Mouse (Mus musculus): ENCODE measurements around the gene Fzd7. TPM values are rescaled to one million over a fixed set of nuclear protein-coding genes. Genes with fewer than 3 reads are reported as not detected.
A peak's percentile ranks its signal among the peaks of the same experiment; 100 is the strongest.

Fzd7 gene
- polyA plus RNA-seq, 1 experiment from 2014 or later: 1.9 TPM

DNA sequence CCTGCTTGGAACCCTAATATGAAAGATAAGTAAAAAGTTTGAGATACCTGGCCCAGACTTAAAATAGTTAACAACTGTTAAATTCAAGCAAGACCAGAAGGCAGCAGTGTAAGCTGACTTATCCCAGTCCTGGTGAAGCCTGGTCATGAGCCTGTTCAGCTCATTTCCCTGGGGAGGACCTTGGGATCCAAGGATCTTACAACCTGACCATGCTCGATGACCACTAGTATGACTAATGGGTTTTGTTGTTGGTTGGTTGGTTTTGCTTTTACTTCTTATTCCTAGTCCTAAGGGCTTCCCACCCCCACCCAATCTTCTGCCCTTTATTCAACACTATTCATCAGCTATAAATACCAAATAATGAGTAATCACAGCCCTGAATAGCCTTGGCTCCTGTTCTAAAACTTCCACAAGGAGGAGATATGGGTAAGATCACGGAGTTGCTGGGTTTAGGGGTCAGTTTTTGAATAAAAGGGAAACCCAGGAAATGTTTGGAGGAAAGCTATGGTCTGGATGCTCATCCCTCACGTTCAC is 38.0 kb upstream of the Fzd7 start:
- Histone ChIP-seq H3K4me1 (ENCODE audit: control insufficient read depth, insufficient read depth, low read depth, low read length) (peaks cover 5% of the 10 kb centered on the region), H3K27me3 (replicated peaks; ENCODE audit: control insufficient read depth, insufficient read depth, low read length) (no peaks in the 10 kb centered on the region), H3K4me2 (ENCODE audit: low read length) (no peak overlapping the region), H3K9me3 (ENCODE audit: control insufficient read depth, low read length) (no peaks in the 10 kb centered on the region), H3K36me3 (ENCODE audit: control insufficient read depth, insufficient read depth, low read length) (no peaks in the 10 kb centered on the region), H3K4me3 (ENCODE audit: low read length) (no peak overlapping the region), H3K27ac (ENCODE audit: low read depth, low read length) (no peak overlapping the region), H3K9ac (ENCODE audit: low read depth, low read length) (no peak overlapping the region)
- ATAC-seq: no peak
- WGBS: 77% methylated on average over 3 of the region's 3 CpGs

GRCm38 (mm10) chr1:59445242-59445641 is 37.0 kb upstream of the Fzd7 start:
- ATAC-seq: no peak

DNA sequence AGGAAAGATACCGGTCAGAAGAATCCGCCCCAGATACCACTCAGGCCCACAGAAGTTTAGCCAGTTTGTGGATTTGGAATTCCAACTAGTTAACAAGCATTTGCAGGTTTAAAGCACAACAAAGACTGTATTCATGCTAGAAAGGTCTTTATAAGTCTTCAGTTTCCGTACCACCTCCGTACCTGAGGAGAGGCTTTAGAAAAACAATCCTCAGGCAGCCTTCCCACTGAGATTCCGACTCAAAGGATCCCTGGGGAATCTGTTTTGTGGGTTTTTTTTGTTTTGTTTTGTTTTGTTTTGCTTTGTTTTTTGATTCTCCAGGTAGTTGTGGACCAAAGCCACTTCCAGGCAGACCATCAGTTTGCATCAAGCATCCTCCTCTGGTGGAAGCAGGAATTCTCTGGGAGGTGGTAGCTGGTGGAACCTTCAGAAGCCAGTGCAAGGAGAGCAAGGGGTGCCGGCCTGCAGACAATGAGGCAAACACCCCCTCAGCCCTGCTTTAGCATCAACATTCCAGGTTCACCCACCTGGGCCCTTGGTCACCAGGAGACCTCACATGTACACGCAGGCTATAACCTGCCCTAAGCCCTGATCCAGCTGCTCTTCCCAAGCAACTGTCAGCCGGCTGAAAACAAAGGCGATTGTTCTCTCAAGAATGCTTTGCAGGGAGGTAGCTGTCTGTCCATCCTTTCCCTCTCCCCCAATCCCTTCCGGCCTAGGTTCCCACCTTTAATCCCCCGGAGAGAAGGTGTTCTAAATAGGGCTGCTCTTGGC is 33.5 kb upstream of the Fzd7 start:
- Histone ChIP-seq H3K4me2 (ENCODE audit: low read length) (peak overlapping the region; percentile 20; the same call in 1 of the 2 replicates), H3K9ac (ENCODE audit: low read depth, low read length) (0 out of 2 replicates have a peak overlapping the region, but pooled peaks have one; percentile 19)
- WGBS: 38% methylated on average over 11 of the region's 11 CpGs

More at GRCm38 (mm10) chr1:59445242-59445641, 37.0 kb upstream of the Fzd7 start:
- no peaks in the 10 kb centered on the region for H3K9me3 ChIP-seq (ENCODE audit: control insufficient read depth, low read length)
- H3K4me1 ChIP-seq (ENCODE audit: control insufficient read depth, insufficient read depth, low read depth, low read length): peaks cover 8% of the 10 kb centered on the region
- no peak overlapping the region for H3K4me3 ChIP-seq (ENCODE audit: low read length)
- no peak overlapping the region for H3K27ac ChIP-seq (ENCODE audit: low read depth, low read length)
- H3K9ac ChIP-seq (ENCODE audit: low read depth, low read length): no peak overlapping the region
- H3K4me2 ChIP-seq (ENCODE audit: low read length): no peak overlapping the region
- 87% methylated on average over 5 of the region's 5 CpGs for WGBS
- no peaks in the 10 kb centered on the region for H3K27me3 ChIP-seq (replicated peaks; ENCODE audit: control insufficient read depth, insufficient read depth, low read length)
- H3K36me3 ChIP-seq (ENCODE audit: control insufficient read depth, insufficient read depth, low read length): no peaks in the 10 kb centered on the region

GRCm38 (mm10) chr1:59449423-59449822 is 32.8 kb upstream of the Fzd7 start:
- Histone ChIP-seq H3K4me1 (ENCODE audit: control insufficient read depth, insufficient read depth, low read depth, low read length) (peaks cover 8% of the 10 kb centered on the region), H3K36me3 (ENCODE audit: control insufficient read depth, insufficient read depth, low read length) (no peaks in the 10 kb centered on the region), H3K4me3 (ENCODE audit: low read length) (no peak overlapping the region), H3K9me3 (ENCODE audit: control insufficient read depth, low read length) (no peaks in the 10 kb centered on the region), H3K4me2 (ENCODE audit: low read length) (peak overlapping the region; percentile 20; the same call in 1 of the 2 replicates), H3K27ac (ENCODE audit: low read depth, low read length) (no peak overlapping the region), H3K27me3 (replicated peaks; ENCODE audit: control insufficient read depth, insufficient read depth, low read length) (no peaks in the 10 kb centered on the region), H3K9ac (ENCODE audit: low read depth, low read length) (0 out of 2 replicates have a peak overlapping the region, but pooled peaks have one; percentile 19)
- ATAC-seq: no peak
- WGBS: 21% methylated on average over 11 of the region's 11 CpGs

More for the DNA sequence above, 33.5 kb upstream of the Fzd7 start:
- no peaks in the 10 kb centered on the region for H3K9me3 ChIP-seq (ENCODE audit: control insufficient read depth, low read length)
- ATAC-seq: no peak
- no peaks in the 10 kb centered on the region for H3K27me3 ChIP-seq (replicated peaks; ENCODE audit: control insufficient read depth, insufficient read depth, low read length)
- no peak overlapping the region for H3K4me3 ChIP-seq (ENCODE audit: low read length)
- no peaks in the 10 kb centered on the region for H3K36me3 ChIP-seq (ENCODE audit: control insufficient read depth, insufficient read depth, low read length)
- H3K4me1 ChIP-seq (ENCODE audit: control insufficient read depth, insufficient read depth, low read depth, low read length): peaks cover 8% of the 10 kb centered on the region
- H3K27ac ChIP-seq (ENCODE audit: low read depth, low read length): no peak overlapping the region

DNA sequence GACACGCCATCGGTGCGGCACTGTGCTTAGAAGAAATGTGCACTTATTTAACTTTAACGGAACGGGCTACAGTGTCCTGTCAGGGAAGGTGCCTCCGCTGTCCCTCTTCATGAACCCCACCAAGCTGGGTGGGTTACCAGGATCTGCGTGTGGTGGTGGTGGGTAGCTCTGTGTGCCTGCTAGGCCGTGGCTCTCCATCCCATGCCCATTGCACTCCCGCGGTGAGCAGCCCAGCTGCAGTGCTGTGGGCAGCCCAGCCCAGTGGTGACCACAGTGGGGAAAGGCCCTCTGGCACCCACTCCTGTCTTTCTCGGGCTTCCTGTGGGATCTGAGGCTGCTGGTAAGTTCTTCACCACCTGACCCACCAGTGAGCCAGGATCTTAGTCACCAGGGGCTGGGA is 31.3 kb upstream of the Fzd7 start:
- Histone ChIP-seq H3K27me3 (replicated peaks; ENCODE audit: control insufficient read depth, insufficient read depth, low read length) (no peaks in the 10 kb centered on the region), H3K27ac (ENCODE audit: low read depth, low read length) (no peak overlapping the region), H3K36me3 (ENCODE audit: control insufficient read depth, insufficient read depth, low read length) (no peaks in the 10 kb centered on the region), H3K4me1 (ENCODE audit: control insufficient read depth, insufficient read depth, low read depth, low read length) (peaks cover 8% of the 10 kb centered on the region), H3K9me3 (ENCODE audit: control insufficient read depth, low read length) (no peaks in the 10 kb centered on the region), H3K4me3 (ENCODE audit: low read length) (no peak overlapping the region), H3K9ac (ENCODE audit: low read depth, low read length) (no peak overlapping the region), H3K4me2 (ENCODE audit: low read length) (no peak overlapping the region)
- no peak for ATAC-seq
- 81% methylated on average over 11 of the region's 11 CpGs for WGBS

DNA sequence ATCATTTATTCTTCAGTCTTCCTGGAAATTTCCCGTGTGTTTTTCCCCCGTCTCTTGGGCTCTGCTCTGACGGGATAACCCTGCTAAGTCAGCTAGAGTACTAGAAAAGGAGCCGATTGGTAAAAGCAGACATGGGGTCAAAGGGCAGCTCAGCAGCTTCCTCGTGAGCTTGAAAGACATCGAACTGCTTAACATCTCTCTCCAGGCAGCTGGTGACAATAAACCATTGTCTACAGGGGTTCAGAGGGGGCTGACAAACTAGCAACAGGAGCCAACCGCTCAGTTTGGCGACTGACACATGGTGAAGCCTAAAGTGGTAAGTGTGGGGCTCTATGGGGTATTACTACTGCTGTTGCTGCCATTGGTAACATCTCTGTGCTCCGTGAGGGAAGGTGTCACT is 30.6 kb upstream of the Fzd7 start:
- H3K4me3 ChIP-seq (ENCODE audit: low read length): no peak overlapping the region
- H3K4me1 ChIP-seq (ENCODE audit: control insufficient read depth, insufficient read depth, low read depth, low read length): peaks cover 8% of the 10 kb centered on the region
- no peak for ATAC-seq
- no peaks in the 10 kb centered on the region for H3K27me3 ChIP-seq (replicated peaks; ENCODE audit: control insufficient read depth, insufficient read depth, low read length)
- no peak overlapping the region for H3K4me2 ChIP-seq (ENCODE audit: low read length)
- H3K27ac ChIP-seq (ENCODE audit: low read depth, low read length): no peak overlapping the region
- no peaks in the 10 kb centered on the region for H3K36me3 ChIP-seq (ENCODE audit: control insufficient read depth, insufficient read depth, low read length)
- no peaks in the 10 kb centered on the region for H3K9me3 ChIP-seq (ENCODE audit: control insufficient read depth, low read length)
- 14% methylated on average over 9 of the region's 9 CpGs for WGBS
- H3K9ac ChIP-seq (ENCODE audit: low read depth, low read length): no peak overlapping the region

DNA sequence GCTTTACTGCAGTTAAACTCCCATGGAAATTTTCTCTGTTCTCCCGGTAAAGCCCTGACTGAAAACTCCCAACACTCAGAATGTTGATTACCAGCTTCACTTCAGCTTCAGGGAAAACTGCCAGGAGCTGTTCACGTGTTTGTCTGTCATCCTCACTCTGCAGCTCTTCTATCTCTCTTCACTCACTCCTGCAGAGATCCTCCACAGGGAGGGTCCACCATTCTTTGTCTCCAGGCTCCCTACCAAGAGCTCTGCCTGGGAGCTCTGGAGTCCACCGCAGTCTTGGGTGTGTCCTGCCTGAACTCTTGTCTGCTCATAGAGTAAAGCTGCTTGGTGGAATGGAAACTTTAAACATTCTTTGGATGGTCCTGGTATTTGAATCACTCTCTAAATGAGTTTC is 25.4 kb upstream of the Fzd7 start:
- H3K4me2 ChIP-seq (ENCODE audit: low read length): no peak overlapping the region
- no peaks in the 10 kb centered on the region for H3K9me3 ChIP-seq (ENCODE audit: control insufficient read depth, low read length)
- no peak for ATAC-seq
- H3K27ac ChIP-seq (ENCODE audit: low read depth, low read length): no peak overlapping the region
- WGBS: 16% methylated on average over 3 of the region's 3 CpGs
- H3K36me3 ChIP-seq (ENCODE audit: control insufficient read depth, insufficient read depth, low read length): no peaks in the 10 kb centered on the region
- no peak overlapping the region for H3K4me3 ChIP-seq (ENCODE audit: low read length)
- H3K27me3 ChIP-seq (replicated peaks; ENCODE audit: control insufficient read depth, insufficient read depth, low read length): no peaks in the 10 kb centered on the region
- H3K4me1 ChIP-seq (ENCODE audit: control insufficient read depth, insufficient read depth, low read depth, low read length): peaks cover 6% of the 10 kb centered on the region
- H3K9ac ChIP-seq (ENCODE audit: low read depth, low read length): no peak overlapping the region

DNA sequence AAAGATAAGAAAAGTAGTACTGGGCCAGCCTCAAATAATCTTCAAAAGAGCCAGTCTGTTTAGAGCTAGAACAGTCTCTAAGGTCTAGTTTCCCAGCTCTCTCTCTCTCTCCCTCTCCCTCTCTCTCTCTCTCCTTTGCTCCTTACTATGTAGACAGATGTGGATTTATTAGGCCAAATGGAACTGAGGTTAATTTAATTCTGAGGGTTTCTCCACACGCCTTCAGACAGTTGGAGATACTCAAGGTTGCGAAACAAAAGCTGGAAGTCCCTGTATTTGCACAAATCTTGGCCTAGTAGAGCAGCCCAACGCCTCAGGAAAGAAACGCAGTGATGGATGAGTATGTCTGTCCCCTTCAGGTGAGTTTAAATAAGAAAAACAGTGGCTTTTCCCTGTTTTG is 24.4 kb upstream of the Fzd7 start:
- WGBS: 74% methylated on average over 4 of the region's 4 CpGs
- Histone ChIP-seq H3K4me2 (ENCODE audit: low read length) (no peak overlapping the region), H3K9ac (ENCODE audit: low read depth, low read length) (no peak overlapping the region), H3K36me3 (ENCODE audit: control insufficient read depth, insufficient read depth, low read length) (no peaks in the 10 kb centered on the region), H3K4me3 (ENCODE audit: low read length) (no peak overlapping the region), H3K9me3 (ENCODE audit: control insufficient read depth, low read length) (no peaks in the 10 kb centered on the region), H3K27me3 (replicated peaks; ENCODE audit: control insufficient read depth, insufficient read depth, low read length) (no peaks in the 10 kb centered on the region), H3K4me1 (ENCODE audit: control insufficient read depth, insufficient read depth, low read depth, low read length) (peaks cover 6% of the 10 kb centered on the region), H3K27ac (ENCODE audit: low read depth, low read length) (no peak overlapping the region)
- no peak for ATAC-seq

- ATAC-seq: peak; percentile 48; the same call in 1 of the 2 replicates
- no peaks in the 10 kb centered on the region for H3K27me3 ChIP-seq (replicated peaks; ENCODE audit: control insufficient read depth, insufficient read depth, low read length)
Measured at GRCm38 (mm10) chr1:59458886-59459285, 23.3 kb upstream of the Fzd7 start.

More at GRCm38 (mm10) chr1:59458886-59459285, 23.3 kb upstream of the Fzd7 start:
- H3K36me3 ChIP-seq (ENCODE audit: control insufficient read depth, insufficient read depth, low read length): no peaks in the 10 kb centered on the region
- peak overlapping the region; percentile 18; the same call in 1 of the 2 replicates for H3K4me2 ChIP-seq (ENCODE audit: low read length)
- 11% methylated on average over 8 of the region's 8 CpGs for WGBS
- H3K9me3 ChIP-seq (ENCODE audit: control insufficient read depth, low read length): no peaks in the 10 kb centered on the region
- peaks cover 6% of the 10 kb centered on the region for H3K4me1 ChIP-seq (ENCODE audit: control insufficient read depth, insufficient read depth, low read depth, low read length)
- H3K27ac ChIP-seq (ENCODE audit: low read depth, low read length): no peak overlapping the region
- 0 out of 2 replicates have a peak overlapping the region, but pooled peaks have one; percentile 3 for H3K9ac ChIP-seq (ENCODE audit: low read depth, low read length)
- H3K4me3 ChIP-seq (ENCODE audit: low read length): no peak overlapping the region

Measured in hindbrain, embryonic 16.5 days (tissue).